Mouse (Mus musculus): Measurements from ENCODE around the gene Dpm3. TPM values are rescaled to one million over a fixed set of nuclear protein-coding genes. Genes with fewer than 3 reads are reported as not detected.

The Dpm3 gene
- polyA plus RNA-seq, 1 experiment from 2014 or later = 64.5 TPM

DNA sequence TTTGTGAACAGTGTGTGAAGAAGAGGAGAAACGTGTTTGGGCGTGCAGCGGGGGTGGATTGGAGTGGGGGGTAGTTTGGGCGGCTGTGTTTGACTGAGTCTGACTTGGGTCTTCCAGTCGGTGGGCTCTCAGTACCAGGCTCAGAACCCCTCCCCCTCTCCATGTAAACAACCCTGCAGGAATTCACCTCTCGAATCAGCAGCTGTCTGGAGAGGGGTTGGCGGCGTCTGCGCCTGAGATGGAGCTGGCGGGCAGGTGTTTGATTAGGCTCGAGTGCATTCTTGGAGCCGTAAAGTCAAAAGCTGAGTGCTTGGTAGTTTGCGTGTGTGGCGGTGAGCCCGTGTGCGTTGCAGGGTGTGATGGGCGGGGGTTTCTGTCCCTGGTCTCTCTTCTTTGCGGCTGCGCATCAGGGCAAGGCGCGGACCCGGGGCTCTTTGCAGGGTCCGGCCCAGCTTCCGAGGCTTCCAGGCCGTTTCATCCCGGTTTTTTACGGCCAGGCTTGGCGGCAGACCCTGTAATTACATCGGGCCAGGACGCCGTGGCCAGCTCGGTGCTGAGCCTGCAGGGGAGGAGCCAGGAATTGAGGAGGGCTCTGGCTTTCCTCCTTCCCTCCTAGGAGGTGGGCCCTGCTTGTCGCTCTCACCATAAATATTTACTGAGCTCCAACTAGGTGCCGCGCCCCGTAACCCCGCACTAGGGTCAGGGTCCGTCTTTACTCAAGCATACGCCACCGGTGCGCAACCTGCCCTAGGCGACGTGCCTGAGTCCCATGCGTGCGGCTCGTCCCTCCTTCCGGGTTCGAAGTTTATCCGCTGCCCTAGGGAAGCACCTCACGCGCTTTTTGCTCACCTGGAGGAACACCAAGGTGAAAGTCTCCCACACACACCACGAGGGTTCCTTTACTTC, 21.7 kb downstream of the Dpm3 start, which contains the start of gene Efna1:
TSS of gene Efna1 (minus strand) at position 537 of the 906 bp plus-strand sequence.
- under 1% methylated on average over 52 of the region's 52 CpGs for WGBS
- Histone ChIP-seq H3K27ac (ENCODE audit: low read length) (peak within 1 kb of the TSS; percentile 51), H3K4me2 (ENCODE audit: low read length) (peak within 1 kb of the TSS; percentile 95), H3K4me1 (ENCODE audit: control insufficient read depth, insufficient read depth, low read length) (peaks cover 21% of the 10 kb centered on the region), H3K4me3 (ENCODE audit: low read depth, low read length) (peak within 1 kb of the TSS; percentile 52), H3K9ac (ENCODE audit: low read depth, low read length) (peak within 1 kb of the TSS; percentile 62), H3K36me3 (ENCODE audit: control insufficient read depth, insufficient read depth, low read length) (no peaks in the 10 kb centered on the region), H3K27me3 (ENCODE audit: control insufficient read depth, insufficient read depth, low read depth, low read length) (0 out of 2 replicates have a peak, but pooled peaks cover 4% of the 10 kb centered on the region), H3K9me3 (replicated peaks; ENCODE audit: control insufficient read depth, low read length, poor library complexity, severe bottlenecking) (no peaks in the 10 kb centered on the region)
- peak; percentile 34 for ATAC-seq

DNA sequence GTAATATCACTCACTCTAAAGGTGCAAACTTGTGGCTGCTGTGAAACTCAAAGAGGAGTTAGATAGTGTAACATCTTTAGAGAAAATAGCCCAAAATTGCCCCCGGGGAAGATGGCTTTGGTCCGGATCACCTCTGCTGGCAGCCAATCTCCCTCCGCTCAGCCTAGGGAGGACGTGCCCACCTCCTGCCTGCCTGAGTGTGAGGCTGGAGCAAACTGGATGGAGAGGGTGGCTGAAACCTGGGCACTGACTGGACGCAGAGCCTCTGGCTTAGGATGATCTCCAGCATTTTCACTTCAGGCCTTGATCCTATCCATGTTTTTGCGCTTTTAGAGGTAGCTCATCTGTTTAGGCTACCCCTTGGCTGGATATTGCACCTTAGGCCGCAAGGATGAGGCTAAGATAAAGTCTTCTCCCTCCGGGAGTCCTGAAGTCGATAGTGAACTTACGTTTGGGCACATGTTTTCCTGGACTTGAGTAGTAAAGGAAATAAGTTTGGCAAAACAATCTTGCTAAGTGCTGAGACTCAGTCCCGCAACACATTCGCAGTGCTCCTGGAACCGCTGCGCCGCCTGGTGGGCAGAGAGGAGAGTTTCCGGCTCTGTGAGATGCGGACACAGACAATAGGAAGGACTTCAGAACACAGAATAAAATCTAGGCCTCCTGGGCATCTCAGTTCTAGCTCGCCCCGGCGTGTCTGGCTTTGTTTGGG, 22.6 kb downstream of the Dpm3 start:
- Histone ChIP-seq H3K36me3 (ENCODE audit: control insufficient read depth, insufficient read depth, low read length) (no peaks in the 10 kb centered on the region), H3K27me3 (ENCODE audit: control insufficient read depth, insufficient read depth, low read depth, low read length) (0 out of 2 replicates have a peak, but pooled peaks cover 4% of the 10 kb centered on the region), H3K4me1 (ENCODE audit: control insufficient read depth, insufficient read depth, low read length) (peaks cover 21% of the 10 kb centered on the region), H3K9me3 (replicated peaks; ENCODE audit: control insufficient read depth, low read length, poor library complexity, severe bottlenecking) (no peaks in the 10 kb centered on the region), H3K4me3 (ENCODE audit: low read depth, low read length) (peak overlapping the region; percentile 52; the same call in 1 of the 2 replicates), H3K27ac (ENCODE audit: low read length) (no peak overlapping the region), H3K4me2 (ENCODE audit: low read length) (peak overlapping the region; percentile 95), H3K9ac (ENCODE audit: low read depth, low read length) (no peak overlapping the region; the same call in 1 of the 2 replicates)
- no peak for ATAC-seq
- WGBS = 11% methylated on average over 20 of the region's 20 CpGs

DNA sequence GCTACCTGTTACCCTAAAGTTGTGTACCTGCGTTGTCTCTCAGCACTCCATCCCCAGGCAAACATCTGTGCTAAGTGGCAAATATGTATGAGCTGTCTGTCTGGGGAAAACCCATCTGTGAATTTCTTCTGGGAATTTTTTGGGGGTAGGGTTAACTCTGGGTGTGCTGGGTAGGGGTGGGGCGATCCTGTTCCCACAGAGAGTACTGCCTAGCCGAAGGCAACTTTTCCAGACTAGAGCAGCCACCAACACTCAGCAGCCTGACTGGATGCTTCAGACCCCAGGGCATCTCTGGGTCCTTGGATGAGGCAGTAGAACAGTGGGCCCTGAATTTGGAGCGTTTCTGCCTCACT, 23.1 kb downstream of the Dpm3 start:
- no peaks in the 10 kb centered on the region for H3K9me3 ChIP-seq (replicated peaks; ENCODE audit: control insufficient read depth, low read length, poor library complexity, severe bottlenecking)
- H3K27me3 ChIP-seq (ENCODE audit: control insufficient read depth, insufficient read depth, low read depth, low read length) = 0 out of 2 replicates have a peak, but pooled peaks cover 4% of the 10 kb centered on the region
- H3K4me1 ChIP-seq (ENCODE audit: control insufficient read depth, insufficient read depth, low read length) = peaks cover 21% of the 10 kb centered on the region
- no peak overlapping the region for H3K4me3 ChIP-seq (ENCODE audit: low read depth, low read length)
- no peak overlapping the region for H3K27ac ChIP-seq (ENCODE audit: low read length)
- ATAC-seq = no peak
- 25% methylated on average over 4 of the region's 4 CpGs for WGBS
- no peak overlapping the region for H3K4me2 ChIP-seq (ENCODE audit: low read length)
- H3K36me3 ChIP-seq (ENCODE audit: control insufficient read depth, insufficient read depth, low read length) = no peaks in the 10 kb centered on the region
- H3K9ac ChIP-seq (ENCODE audit: low read depth, low read length) = no peak overlapping the region

DNA sequence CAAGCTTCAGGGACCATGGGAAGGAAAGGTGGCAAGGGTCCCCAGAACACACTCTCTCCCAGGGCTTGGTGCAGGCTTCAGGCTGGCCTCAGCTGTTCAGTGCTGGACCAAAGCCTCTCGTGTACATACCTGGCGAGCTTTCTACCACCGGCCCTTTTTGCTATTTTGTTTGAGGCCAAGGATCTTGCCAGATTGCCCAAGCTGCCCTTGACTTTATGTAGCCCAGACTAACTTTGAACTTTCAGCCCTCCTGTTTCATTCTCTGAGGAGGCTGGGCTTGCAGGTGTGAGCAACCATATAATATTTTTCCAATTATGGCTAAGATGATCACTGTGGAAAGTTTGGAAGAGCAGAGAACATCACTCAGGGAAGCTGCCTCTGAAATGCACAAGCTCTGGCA, 25.1 kb downstream of the Dpm3 start:
- no peaks in the 10 kb centered on the region for H3K36me3 ChIP-seq (ENCODE audit: control insufficient read depth, insufficient read depth, low read length)
- H3K4me3 ChIP-seq (ENCODE audit: low read depth, low read length) = no peak overlapping the region
- H3K4me1 ChIP-seq (ENCODE audit: control insufficient read depth, insufficient read depth, low read length) = peaks cover 19% of the 10 kb centered on the region
- no peak overlapping the region for H3K9ac ChIP-seq (ENCODE audit: low read depth, low read length)
- 0 out of 2 replicates have a peak, but pooled peaks cover 4% of the 10 kb centered on the region for H3K27me3 ChIP-seq (ENCODE audit: control insufficient read depth, insufficient read depth, low read depth, low read length)
- no peak for ATAC-seq
- no peak overlapping the region for H3K4me2 ChIP-seq (ENCODE audit: low read length)
- H3K9me3 ChIP-seq (replicated peaks; ENCODE audit: control insufficient read depth, low read length, poor library complexity, severe bottlenecking) = no peaks in the 10 kb centered on the region
- H3K27ac ChIP-seq (ENCODE audit: low read length) = no peak overlapping the region
- 94% methylated on average over 3 of the region's 3 CpGs for WGBS

DNA sequence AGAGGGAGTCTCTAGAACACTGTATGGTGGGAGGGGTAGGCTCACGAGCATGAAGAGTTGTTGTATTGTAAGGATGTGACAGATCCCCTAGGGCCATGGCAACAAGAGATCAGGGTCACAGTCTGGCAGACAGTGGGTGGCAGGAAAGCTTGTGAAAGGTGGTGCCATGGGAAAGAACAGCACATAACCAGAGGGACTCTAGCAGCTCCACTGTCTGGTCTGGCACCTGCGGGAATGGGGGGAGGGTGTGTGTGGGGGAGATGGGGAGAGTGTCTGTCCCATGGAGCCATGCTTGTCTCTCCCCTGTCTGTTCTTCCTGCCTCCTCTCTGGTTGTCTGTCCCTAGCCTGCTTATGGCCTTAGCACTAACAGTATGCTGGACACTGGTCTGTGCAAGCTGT, 26.4 kb downstream of the Dpm3 start:
- H3K4me1 ChIP-seq (ENCODE audit: control insufficient read depth, insufficient read depth, low read length) = peaks cover 7% of the 10 kb centered on the region
- no peak overlapping the region for H3K27ac ChIP-seq (ENCODE audit: low read length)
- H3K4me3 ChIP-seq (ENCODE audit: low read depth, low read length) = no peak overlapping the region
- no peaks in the 10 kb centered on the region for H3K9me3 ChIP-seq (replicated peaks; ENCODE audit: control insufficient read depth, low read length, poor library complexity, severe bottlenecking)
- WGBS = 47% methylated on average over 2 of the region's 2 CpGs
- no peaks in the 10 kb centered on the region for H3K36me3 ChIP-seq (ENCODE audit: control insufficient read depth, insufficient read depth, low read length)
- H3K9ac ChIP-seq (ENCODE audit: low read depth, low read length) = no peak overlapping the region
- ATAC-seq = no peak
- no peak overlapping the region for H3K4me2 ChIP-seq (ENCODE audit: low read length)
- H3K27me3 ChIP-seq (ENCODE audit: control insufficient read depth, insufficient read depth, low read depth, low read length) = 0 out of 2 replicates have a peak, but pooled peaks cover 4% of the 10 kb centered on the region

DNA sequence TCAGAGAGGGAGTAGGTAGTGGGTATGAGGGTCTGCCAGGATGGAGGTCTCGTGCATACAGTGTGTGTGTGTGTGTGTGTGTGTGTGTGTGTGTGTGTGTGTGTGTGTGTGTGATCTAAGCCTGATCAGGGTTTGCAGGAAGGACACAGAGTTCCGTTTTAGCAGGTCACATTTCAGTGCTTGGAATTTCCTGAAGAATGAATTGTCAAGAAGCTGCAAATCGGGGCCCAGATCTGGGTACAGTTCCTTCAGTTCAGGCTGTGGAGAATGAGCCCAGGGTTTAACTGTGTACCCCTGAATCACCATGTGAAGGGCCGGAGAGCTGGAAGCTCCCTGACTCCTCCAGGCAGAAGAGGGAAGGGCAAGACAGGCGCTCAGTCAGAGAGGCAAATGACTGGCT, 28.1 kb downstream of the Dpm3 start:
- Histone ChIP-seq H3K27ac (ENCODE audit: low read length) (no peak overlapping the region), H3K4me3 (ENCODE audit: low read depth, low read length) (no peak overlapping the region), H3K4me2 (ENCODE audit: low read length) (no peak overlapping the region), H3K9me3 (replicated peaks; ENCODE audit: control insufficient read depth, low read length, poor library complexity, severe bottlenecking) (no peaks in the 10 kb centered on the region), H3K9ac (ENCODE audit: low read depth, low read length) (no peak overlapping the region), H3K36me3 (ENCODE audit: control insufficient read depth, insufficient read depth, low read length) (no peaks in the 10 kb centered on the region), H3K4me1 (ENCODE audit: control insufficient read depth, insufficient read depth, low read length) (no peaks in the 10 kb centered on the region), H3K27me3 (ENCODE audit: control insufficient read depth, insufficient read depth, low read depth, low read length) (no peaks in the 10 kb centered on the region)
- WGBS = 55% methylated on average over 5 of the region's 5 CpGs
- no peak for ATAC-seq

DNA sequence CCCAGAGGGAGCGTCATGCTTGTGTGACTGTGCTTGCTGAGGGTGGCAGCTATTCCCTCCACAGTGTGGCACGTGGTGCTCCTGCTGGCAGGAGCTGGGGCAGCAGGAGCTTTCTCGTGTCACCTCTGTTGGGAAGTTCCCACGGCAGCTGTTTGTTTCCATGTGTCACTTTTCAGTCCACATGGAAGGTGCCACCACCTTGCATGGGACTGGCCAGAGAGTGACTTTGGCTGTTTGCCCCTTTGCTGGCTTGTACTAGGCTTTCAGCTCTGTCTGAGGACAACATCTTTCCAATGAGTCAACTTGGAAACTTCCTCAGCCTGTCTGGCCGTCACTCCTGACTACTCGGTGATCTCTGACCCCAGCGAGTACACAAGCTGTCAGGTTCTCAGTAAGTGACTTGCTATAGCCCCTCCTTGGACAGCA, 29.4 kb downstream of the Dpm3 start:
- ATAC-seq = no peak
- no peaks in the 10 kb centered on the region for H3K4me1 ChIP-seq (ENCODE audit: control insufficient read depth, insufficient read depth, low read length)
- H3K9ac ChIP-seq (ENCODE audit: low read depth, low read length) = no peak overlapping the region
- WGBS = 62% methylated on average over 7 of the region's 7 CpGs
- no peak overlapping the region for H3K27ac ChIP-seq (ENCODE audit: low read length)
- no peak overlapping the region for H3K4me2 ChIP-seq (ENCODE audit: low read length)
- H3K4me3 ChIP-seq (ENCODE audit: low read depth, low read length) = no peak overlapping the region
- H3K9me3 ChIP-seq (replicated peaks; ENCODE audit: control insufficient read depth, low read length, poor library complexity, severe bottlenecking) = no peaks in the 10 kb centered on the region
- H3K36me3 ChIP-seq (ENCODE audit: control insufficient read depth, insufficient read depth, low read length) = no peaks in the 10 kb centered on the region
- no peaks in the 10 kb centered on the region for H3K27me3 ChIP-seq (ENCODE audit: control insufficient read depth, insufficient read depth, low read depth, low read length)

DNA sequence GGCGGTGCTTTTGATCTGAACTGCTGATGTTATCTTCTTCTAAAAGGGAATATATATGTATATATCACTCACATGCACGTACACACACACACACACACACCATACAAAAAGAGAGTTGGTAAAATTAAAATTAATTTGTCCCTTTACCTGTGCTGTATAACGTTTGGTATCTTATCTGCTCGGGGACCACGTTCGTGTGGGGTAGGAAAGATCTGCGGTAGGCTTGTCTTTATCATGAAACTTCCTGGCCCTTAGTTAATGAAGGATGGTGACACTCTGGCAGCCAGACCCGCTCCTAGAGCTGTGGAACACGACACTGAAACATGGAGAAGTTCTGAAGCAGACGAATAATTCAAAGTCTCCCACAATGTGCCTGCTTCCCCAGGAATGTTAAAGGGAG, 32.7 kb downstream of the Dpm3 start:
- 80% methylated on average over 10 of the region's 10 CpGs for WGBS
- no peaks in the 10 kb centered on the region for H3K9me3 ChIP-seq (replicated peaks; ENCODE audit: control insufficient read depth, low read length, poor library complexity, severe bottlenecking)
- no peaks in the 10 kb centered on the region for H3K36me3 ChIP-seq (ENCODE audit: control insufficient read depth, insufficient read depth, low read length)
- no peak overlapping the region for H3K27ac ChIP-seq (ENCODE audit: low read length)
- no peaks in the 10 kb centered on the region for H3K27me3 ChIP-seq (ENCODE audit: control insufficient read depth, insufficient read depth, low read depth, low read length)
- no peak overlapping the region for H3K4me3 ChIP-seq (ENCODE audit: low read depth, low read length)
- no peak overlapping the region for H3K9ac ChIP-seq (ENCODE audit: low read depth, low read length)
- no peak for ATAC-seq
- H3K4me2 ChIP-seq (ENCODE audit: low read length) = no peak overlapping the region
- H3K4me1 ChIP-seq (ENCODE audit: control insufficient read depth, insufficient read depth, low read length) = no peaks in the 10 kb centered on the region

DNA sequence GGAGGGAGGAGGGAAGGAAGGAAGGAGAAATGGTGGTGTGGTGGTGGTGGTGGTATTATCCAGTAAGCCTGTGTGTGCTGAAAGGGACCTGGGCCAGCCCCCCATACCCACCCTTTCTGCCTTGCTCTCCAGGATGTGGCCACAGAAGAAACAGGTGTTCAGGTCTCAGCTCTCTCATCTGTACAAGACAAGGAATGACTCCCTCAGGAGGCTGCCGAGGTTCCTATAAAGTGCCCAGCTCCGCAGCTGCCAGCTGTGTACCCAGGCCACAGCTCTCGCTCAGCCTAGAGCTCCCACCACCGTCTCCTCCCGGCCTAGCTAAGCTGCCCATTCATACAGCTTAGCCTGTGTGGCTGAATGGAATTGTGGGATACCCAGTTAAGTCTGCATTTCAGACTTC, 33.1 kb downstream of the Dpm3 start:
- no peaks in the 10 kb centered on the region for H3K36me3 ChIP-seq (ENCODE audit: control insufficient read depth, insufficient read depth, low read length)
- no peak overlapping the region for H3K9ac ChIP-seq (ENCODE audit: low read depth, low read length)
- no peak overlapping the region for H3K4me2 ChIP-seq (ENCODE audit: low read length)
- WGBS = 64% methylated on average over 5 of the region's 5 CpGs
- H3K9me3 ChIP-seq (replicated peaks; ENCODE audit: control insufficient read depth, low read length, poor library complexity, severe bottlenecking) = no peaks in the 10 kb centered on the region
- H3K27ac ChIP-seq (ENCODE audit: low read length) = no peak overlapping the region
- ATAC-seq = no peak
- H3K4me3 ChIP-seq (ENCODE audit: low read depth, low read length) = no peak overlapping the region
- H3K27me3 ChIP-seq (ENCODE audit: control insufficient read depth, insufficient read depth, low read depth, low read length) = no peaks in the 10 kb centered on the region
- no peaks in the 10 kb centered on the region for H3K4me1 ChIP-seq (ENCODE audit: control insufficient read depth, insufficient read depth, low read length)
